Comparison of ENCODE assay signal across 18 mouse cellular contexts in genomic region chr4:120848909-120849308, GRCm38 (mm10). TPM values are rescaled to one million over a fixed set of nuclear protein-coding genes. Genes with fewer than 3 reads are reported as not detected.
"Had no signal": no experiment of that assay in that cellular context is flagged by ENCODE, and none has a peak within 500 bp of the region (broad histone marks: within the 10 kb centered on the region; RNA-seq: fewer than 3 reads in every experiment).

No protein-coding gene starts in this region.

- ATAC-seq: liver, embryonic 12.5 days; liver, postnatal 0 days; lung, postnatal 0 days; midbrain, embryonic 13.5 days; midbrain, embryonic 15.5 days; midbrain, embryonic 16.5 days had no signal

- DNase-seq: left cerebral cortex, postnatal 4 days; liver; liver, embryonic 13.5 days; liver, postnatal 0 days; lung, adult 18-20 months; lung, adult 2 months; lung, embryonic 14.5 days; lung, postnatal 10 days; lung, postnatal 14 days; lung, postnatal 36 days; lung, postnatal 4 days; midbrain, embryonic 14.5 days had no signal

RNA-seq across cellular contexts. Expression of gene Rims3, which starts 5.7 kb away (rescaled TPM):
- total RNA-seq: megakaryocyte-erythroid progenitor cell, adult 5-6 weeks had no signal
